Mouse (Mus musculus) forelimb bud, embryonic 11.5 days (tissue): ENCODE measurements around the gene Hddc3.
A peak's percentile ranks its signal among the peaks of the same experiment; 100 is the strongest.

ENCODE experiments used
- DNase-seq: peaks from one replicate; pipeline ENCODE4 v3.0.0-alpha.2; 2012; ENCODE audit warnings: low read depth, low spot score

Gene Hddc3

GRCm38 (mm10) chr7:80334848-80335247, 8.1 kb upstream of the Hddc3 start:
- DNase-seq, result no peak

- no peak for DNase-seq
These were observed 6.0 kb upstream of the Hddc3 start for GRCm38 (mm10) chr7:80336932-80337331.

GRCm38 (mm10) chr7:80339371-80339770, 3.5 kb upstream of the Hddc3 start:
- no peak for DNase-seq

GRCm38 (mm10) chr7:80339793-80340628, 2.9 kb upstream of the Hddc3 start:
- DNase-seq, result peak; percentile 96

- peak; percentile 76 for DNase-seq
These were observed 2.1 kb upstream of the Hddc3 start, which contains the start of gene Unc45a for GRCm38 (mm10) chr7:80340793-80341192. TSS of gene Unc45a (minus strand) at chr7:80341005.

GRCm38 (mm10) chr7:80341793-80342192, 1.1 kb upstream of the Hddc3 start:
- no peak for DNase-seq

- no peak for DNase-seq
These were observed 540 bp downstream of the Hddc3 start for GRCm38 (mm10) chr7:80343270-80344018.

- DNase-seq, result no peak
These were observed 3.3 kb downstream of the Hddc3 start for GRCm38 (mm10) chr7:80346173-80346572.

GRCm38 (mm10) chr7:80346830-80347229, 3.9 kb downstream of the Hddc3 start:
- DNase-seq, result no peak

- DNase-seq, result no peak
These were observed 5.0 kb downstream of the Hddc3 start for GRCm38 (mm10) chr7:80347670-80348586.

GRCm38 (mm10) chr7:80350808-80351207, 7.9 kb downstream of the Hddc3 start:
- DNase-seq, result no peak

GRCm38 (mm10) chr7:80352920-80353319, 10.0 kb downstream of the Hddc3 start:
- no peak for DNase-seq

GRCm38 (mm10) chr7:80356351-80356750, 13.4 kb downstream of the Hddc3 start:
- no peak for DNase-seq

- no peak for DNase-seq
These were observed 14.3 kb downstream of the Hddc3 start for GRCm38 (mm10) chr7:80357156-80357555.

- DNase-seq, result no peak
These were observed 15.1 kb downstream of the Hddc3 start for GRCm38 (mm10) chr7:80358039-80358438.

- no peak for DNase-seq
These were observed 17.5 kb downstream of the Hddc3 start for GRCm38 (mm10) chr7:80360435-80360834.

- no peak for DNase-seq
These were observed 22.9 kb downstream of the Hddc3 start for GRCm38 (mm10) chr7:80365759-80366158.

- no peak for DNase-seq
These were observed 24.3 kb downstream of the Hddc3 start for GRCm38 (mm10) chr7:80367232-80367631.

- no peak for DNase-seq
These were observed 25.1 kb downstream of the Hddc3 start for GRCm38 (mm10) chr7:80368009-80368408.

- no peak for DNase-seq
These were observed 25.9 kb downstream of the Hddc3 start for GRCm38 (mm10) chr7:80368635-80369421.

- no peak for DNase-seq
These were observed 26.6 kb downstream of the Hddc3 start for GRCm38 (mm10) chr7:80369461-80369860.
